Mouse (Mus musculus): ENCODE data around the gene Mill2. TPM values are rescaled to one million over a fixed set of nuclear protein-coding genes. Genes with fewer than 3 reads are reported as not detected.

Gene Mill2
- total and polyA plus RNA-seq, 3 experiments, result not detected

DNA sequence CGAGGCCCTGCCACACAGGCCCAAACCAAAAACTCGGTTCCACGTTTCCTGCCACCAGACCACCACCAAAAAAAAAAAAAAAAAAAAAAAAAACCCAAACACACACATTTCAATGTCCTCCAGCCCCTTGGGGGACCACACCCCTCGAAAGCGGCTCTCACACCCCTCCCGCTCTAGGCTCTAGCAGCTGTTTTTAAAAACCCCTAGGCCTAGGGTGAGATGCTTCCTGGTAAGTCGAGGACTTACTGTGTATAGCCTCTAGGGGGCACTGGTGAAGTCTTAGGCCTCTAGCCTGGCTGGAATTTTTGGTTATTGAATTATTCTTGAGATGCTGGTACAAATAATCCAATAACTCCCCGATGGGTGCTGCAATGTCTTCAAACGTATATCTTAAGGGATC lies 11.2 kb upstream of the Mill2 start:
- DNase-seq (ENCODE audit: extremely low read depth), result peak; percentile 14
- no peak overlapping the region for H3K27ac ChIP-seq (ENCODE audit: insufficient read depth, low read depth)
- H3K4me2 ChIP-seq (ENCODE audit: insufficient read depth, low read depth, poor library complexity, severe bottlenecking), result no peak overlapping the region
- H3K4me1 ChIP-seq (ENCODE audit: control insufficient read depth in 1 of 2, insufficient read depth in 2 of 2), result no peaks in the 10 kb centered on the region
- no peak overlapping the region for H3K4me3 ChIP-seq (replicated peaks in 1 of 3; ENCODE audit: low read depth in 2 of 3, low read length in 2 of 3, poor library complexity in 1 of 3)
- in situ Hi-C loops (cut with MboI; ENCODE audit: low pct_ligation_motif_present, low pct_unique_long_range_greater_than_20kb, low sequenced_read_pairs) (no loop called here), dilution Hi-C loops (cut with MboI; ENCODE audit: extremely low pct_ligation_motif_present, extremely low pct_unique_long_range_greater_than_20kb, low sequenced_read_pairs) (no loop called here)
- H3K79me2 ChIP-seq (replicated peaks; ENCODE audit: control insufficient read depth, extremely low read depth, insufficient read depth, poor library complexity, severe bottlenecking), result no peaks in the 10 kb centered on the region
- no peak overlapping the region for H3K9ac ChIP-seq (ENCODE audit: insufficient read depth, low read depth)
- TF ChIP-seq CTCF (conservative IDR thresholded peaks at IDR 0.05 in 1 of 2, IDR thresholded peaks at IDR 0.05 in 1 of 2; ENCODE audit: low read depth in 2 of 2, low read length in 2 of 2) (peak; percentile 18 to 49; a peak in 2 of 4 replicates), USF1 (IDR thresholded peaks at IDR 0.05; ENCODE audit: low read depth, low read length) (no peak), UBTF (IDR thresholded peaks at IDR 0.05; ENCODE audit: low read depth, low read length) (no peak), ELF1 (IDR thresholded peaks at IDR 0.05; ENCODE audit: low read depth, low read length) (peak; percentile 47; the same call in 1 of the 2 replicates)
- H3K27me3 ChIP-seq (replicated peaks), result peaks cover 49% of the 10 kb centered on the region
- H3K36me3 ChIP-seq (replicated peaks in 1 of 2; ENCODE audit: control insufficient read depth in 1 of 2, insufficient read depth in 1 of 2, low read length in 1 of 2), result no peaks in the 10 kb centered on the region
- no peaks in the 10 kb centered on the region for H3K9me3 ChIP-seq (replicated peaks; ENCODE audit: low read length)

- peaks cover 45% of the 10 kb centered on the region for H3K27me3 ChIP-seq (replicated peaks)
- no peak overlapping the region for H3K4me2 ChIP-seq (ENCODE audit: insufficient read depth, low read depth, poor library complexity, severe bottlenecking)
- no peaks in the 10 kb centered on the region for H3K9me3 ChIP-seq (replicated peaks; ENCODE audit: low read length)
- no peaks in the 10 kb centered on the region for H3K79me2 ChIP-seq (replicated peaks; ENCODE audit: control insufficient read depth, extremely low read depth, insufficient read depth, poor library complexity, severe bottlenecking)
- no peaks in the 10 kb centered on the region for H3K36me3 ChIP-seq (replicated peaks in 1 of 2; ENCODE audit: control insufficient read depth in 1 of 2, insufficient read depth in 1 of 2, low read length in 1 of 2)
- H3K27ac ChIP-seq (ENCODE audit: insufficient read depth, low read depth), result no peak overlapping the region
- no peaks in the 10 kb centered on the region for H3K4me1 ChIP-seq (ENCODE audit: control insufficient read depth in 1 of 2, insufficient read depth in 2 of 2)
- no peak for DNase-seq (ENCODE audit: extremely low read depth)
- in situ Hi-C loops (cut with MboI; ENCODE audit: low pct_ligation_motif_present, low pct_unique_long_range_greater_than_20kb, low sequenced_read_pairs), result no loop called here
- H3K4me3 ChIP-seq (replicated peaks in 1 of 3; ENCODE audit: low read depth in 2 of 3, low read length in 2 of 3, poor library complexity in 1 of 3), result no peak overlapping the region
- TF ChIP-seq MEF2A (IDR thresholded peaks at IDR 0.05; ENCODE audit: borderline replicate concordance, low read depth, low read length), result no peak
- TF ChIP-seq TCF12 (IDR thresholded peaks at IDR 0.05; ENCODE audit: low read depth, low read length), result no peak
- no peak for TF ChIP-seq SIN3A (IDR thresholded peaks at IDR 0.05; ENCODE audit: low read length)
- no peak for TF ChIP-seq KAT2A (IDR thresholded peaks at IDR 0.05; ENCODE audit: insufficient replicate concordance, low read length)
- TF ChIP-seq SMC3 (IDR thresholded peaks at IDR 0.05; ENCODE audit: low read depth, low read length), result no peak
- TF ChIP-seq POLR2AphosphoS2 (IDR thresholded peaks at IDR 0.05; ENCODE audit: low read depth, low read length), result no peak
- no peak for TF ChIP-seq BHLHE40 (IDR thresholded peaks at IDR 0.05; ENCODE audit: low read depth, low read length)
- TF ChIP-seq TBP (conservative IDR thresholded peaks at IDR 0.05; ENCODE audit: low read depth, low read length), result no peak
- no peak overlapping the region for H3K9ac ChIP-seq (ENCODE audit: insufficient read depth, low read depth)
- dilution Hi-C loops (cut with MboI; ENCODE audit: extremely low pct_ligation_motif_present, extremely low pct_unique_long_range_greater_than_20kb, low sequenced_read_pairs), result no loop called here
These were observed 10.2 kb upstream of the Mill2 start for GRCm38 (mm10) chr7:18829545-18829944.

DNA sequence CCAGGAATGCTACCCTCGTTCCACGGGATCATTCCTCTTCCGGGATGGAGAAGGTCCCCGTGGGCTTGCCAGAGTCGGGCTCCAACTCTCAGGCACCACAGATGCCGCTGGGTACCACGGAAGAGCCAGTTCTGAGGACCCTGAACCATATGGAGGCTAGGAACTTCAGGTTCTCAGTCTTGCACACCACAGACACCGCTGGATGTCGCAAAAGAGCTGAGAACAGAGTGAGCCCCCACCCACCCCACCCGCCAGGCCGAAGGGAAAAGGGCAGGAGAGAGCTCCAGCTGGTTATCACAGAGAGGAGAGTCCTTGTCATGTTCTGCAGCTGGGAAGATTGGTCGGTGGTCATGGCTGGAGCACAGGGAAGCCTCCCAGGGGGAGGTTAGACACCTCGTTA lies 7.5 kb upstream of the Mill2 start:
- TF ChIP-seq HCFC1 (IDR thresholded peaks at IDR 0.05; ENCODE audit: low read depth, low read length), result no peak
- TF ChIP-seq PAX5 (IDR thresholded peaks at IDR 0.05; ENCODE audit: low read length), result no peak
- TF ChIP-seq ZKSCAN1 (IDR thresholded peaks at IDR 0.05; ENCODE audit: borderline replicate concordance, low read depth, low read length), result no peak
- TF ChIP-seq CHD1 (IDR thresholded peaks at IDR 0.05; ENCODE audit: low read depth, low read length), result no peak
- Histone ChIP-seq H3K27ac (ENCODE audit: insufficient read depth, low read depth) (no peak overlapping the region), H3K36me3 (replicated peaks in 1 of 2; ENCODE audit: control insufficient read depth in 1 of 2, insufficient read depth in 1 of 2, low read length in 1 of 2) (no peaks in the 10 kb centered on the region), H3K4me3 (replicated peaks in 1 of 3; ENCODE audit: low read depth in 2 of 3, low read length in 2 of 3, poor library complexity in 1 of 3) (no peak overlapping the region), H3K79me2 (replicated peaks; ENCODE audit: control insufficient read depth, extremely low read depth, insufficient read depth, poor library complexity, severe bottlenecking) (no peaks in the 10 kb centered on the region), H3K9me3 (replicated peaks; ENCODE audit: low read length) (no peaks in the 10 kb centered on the region), H3K27me3 (replicated peaks) (peaks cover 26% of the 10 kb centered on the region), H3K9ac (ENCODE audit: insufficient read depth, low read depth) (no peak overlapping the region), H3K4me2 (ENCODE audit: insufficient read depth, low read depth, poor library complexity, severe bottlenecking) (no peak overlapping the region), H3K4me1 (ENCODE audit: control insufficient read depth in 1 of 2, insufficient read depth in 2 of 2) (no peaks in the 10 kb centered on the region)
- dilution Hi-C loops (cut with MboI; ENCODE audit: extremely low pct_ligation_motif_present, extremely low pct_unique_long_range_greater_than_20kb, low sequenced_read_pairs), result no loop called here
- DNase-seq (ENCODE audit: extremely low read depth), result no peak
- in situ Hi-C loops (cut with MboI; ENCODE audit: low pct_ligation_motif_present, low pct_unique_long_range_greater_than_20kb, low sequenced_read_pairs), result no loop called here

All from CH12.LX (cell line).